Mouse (Mus musculus) myocyte (in vitro differentiated cells): Measurements from ENCODE around the gene Prr12.

ENCODE experiments used
- E2F4 ChIP-seq: IDR thresholded peaks from one replicate; pipeline ENCODE4 v1.6.1; 2011; ENCODE audit warnings: mild to moderate bottlenecking, control low read depth, moderate library complexity; ENCODE audit not compliant: insufficient read depth
- MAX ChIP-seq: IDR thresholded peaks from one replicate; pipeline ENCODE4 v1.6.1; 2011; ENCODE audit warnings: low read depth, mild to moderate bottlenecking, control low read depth
- MYOD1 ChIP-seq, 3 experiments: IDR thresholded peaks; one replicate each; pipeline ENCODE4 v1.6.1; 2011; ENCODE audit warnings: control low read depth in 2 of 3, low read depth in 2 of 3, mild to moderate bottlenecking in 2 of 3, moderate library complexity in 1 of 3; ENCODE audit not compliant: insufficient read length in 2 of 3, control insufficient read depth in 1 of 3
- POLR2A ChIP-seq: IDR thresholded peaks from one replicate; pipeline ENCODE4 v1.6.1; 2011; ENCODE audit warnings: low read depth, mild to moderate bottlenecking, control low read depth, moderate library complexity; ENCODE audit not compliant: insufficient read length
- REST ChIP-seq: IDR thresholded peaks from one replicate; pipeline ENCODE4 v1.6.1; 2011; ENCODE audit warnings: mild to moderate bottlenecking, control low read depth, moderate library complexity; ENCODE audit not compliant: insufficient read depth, insufficient read length
- TCF12 ChIP-seq: IDR thresholded peaks from one replicate; pipeline ENCODE4 v1.6.1; 2011; ENCODE audit warnings: mild to moderate bottlenecking, control low read depth; ENCODE audit not compliant: poor library complexity, insufficient read depth, severe bottlenecking
- USF1 ChIP-seq: IDR thresholded peaks from one replicate; pipeline ENCODE4 v1.6.1; 2011; ENCODE audit warnings: low read depth, mild to moderate bottlenecking, control low read depth, moderate library complexity

GRCm38 (mm10) chr7:45040851-45041250 lies 11.8 kb downstream of the Prr12 start:
- TF ChIP-seq POLR2A (no peak), TCF12 (no peak), MAX (no peak), E2F4 (no peak), REST (no peak), MYOD1 (IDR thresholded peaks at IDR 0.05; ENCODE audit: control insufficient read depth in 1 of 3, insufficient read length in 2 of 3, low read depth in 2 of 3) (peak in 1 of 3 experiments; percentile 32), USF1 (no peak)
